Comparison of ENCODE assay signal across 8 mouse cellular contexts in genomic region chr9:103573994-103574750, GRCm38 (mm10).
A peak's percentile ranks its signal among the peaks of the same experiment; 100 is the strongest.
DNase-seq lines count a peak whose midpoint lies in the region; ATAC-seq and TF ChIP-seq lines count a peak whose summit lies in the region.
"Had no signal": no experiment of that assay in that cellular context is flagged by ENCODE, and none has a peak within 500 bp of the region (broad histone marks: within the 10 kb centered on the region; RNA-seq: fewer than 3 reads in every experiment).

No protein-coding gene starts in this region.

- H3K27ac ChIP-seq in forebrain, embryonic 11.5 days (ENCODE audit: low read depth, low read length) = no peak overlapping the region
- H3K27ac ChIP-seq in midbrain, embryonic 10.5 days (replicated peaks) = no peak overlapping the region
- H3K27ac ChIP-seq: liver, embryonic 14.5 days had no signal

- 1% methylated on average over 5 of the region's 5 CpGs for WGBS in forebrain, embryonic 11.5 days
- 4% methylated on average over 5 of the region's 5 CpGs for WGBS in midbrain, embryonic 10.5 days

- H3K36me3 ChIP-seq in forebrain, embryonic 11.5 days (ENCODE audit: control insufficient read depth, insufficient read depth, low read length) = no peaks in the 10 kb centered on the region
- no peaks in the 10 kb centered on the region for H3K36me3 ChIP-seq in midbrain, embryonic 10.5 days

- H3K9me3 ChIP-seq in forebrain, embryonic 11.5 days (ENCODE audit: control insufficient read depth, low read length) = no peaks in the 10 kb centered on the region
- H3K9me3 ChIP-seq in midbrain, embryonic 10.5 days (replicated peaks) = no peaks in the 10 kb centered on the region

- DNase-seq in Muller cell, postnatal 12 days (ENCODE audit: inconsistent ontology term) = peak; percentile 82
- DNase-seq in brain, embryonic 14.5 days (ENCODE audit: low read depth) = peak; percentile 92
- DNase-seq in forebrain, embryonic 11.5 days (ENCODE audit: low spot score) = peak; percentile 71
- DNase-seq in midbrain, embryonic 10.5 days (ENCODE audit: low spot score) = peak; percentile 53
- no peak for DNase-seq in adrenal gland, postnatal 25 days
- no peak for DNase-seq in liver
- no peak for DNase-seq in adrenal gland, postnatal 4 days (ENCODE audit: low spot score in 2 of 2)

- no peak for TF ChIP-seq POLR2A in brain, embryonic 14.5 days (IDR thresholded peaks at IDR 0.05; ENCODE audit: borderline replicate concordance, extremely low read depth, insufficient read depth, insufficient read length, poor library complexity, severe bottlenecking)

- H3K4me3 ChIP-seq in forebrain, embryonic 11.5 days (ENCODE audit: low read depth, low read length) = no peak overlapping the region
- no peak overlapping the region for H3K4me3 ChIP-seq in midbrain, embryonic 10.5 days

- peak; percentile 80 for ATAC-seq in forebrain, embryonic 11.5 days (replicated peaks; ENCODE audit: low FRiP score)

- H3K4me2 ChIP-seq in forebrain, embryonic 11.5 days (ENCODE audit: low read depth, low read length, severe bottlenecking) = no peak overlapping the region

- H3K9ac ChIP-seq in forebrain, embryonic 11.5 days (ENCODE audit: low read length) = no peak overlapping the region
- H3K9ac ChIP-seq: liver, embryonic 14.5 days had no signal

- no peaks in the 10 kb centered on the region; the same call in 1 of the 2 replicates for H3K27me3 ChIP-seq in forebrain, embryonic 11.5 days (ENCODE audit: control insufficient read depth, insufficient read depth, low read length)
- H3K27me3 ChIP-seq in midbrain, embryonic 10.5 days (ENCODE audit: low read depth, poor library complexity, severe bottlenecking) = peaks cover 60% of the 10 kb centered on the region

- TF ChIP-seq CTCF in brain, embryonic 14.5 days (IDR thresholded peaks at IDR 0.05; ENCODE audit: borderline replicate concordance, extremely low read depth, insufficient read depth, insufficient read length) = no peak

- H3K4me1 ChIP-seq in forebrain, embryonic 11.5 days (replicated peaks; ENCODE audit: control insufficient read depth, insufficient read depth, low read length) = peaks cover 10% of the 10 kb centered on the region
- H3K4me1 ChIP-seq in midbrain, embryonic 10.5 days = peaks cover 31% of the 10 kb centered on the region

Comparison
In these comparisons a context has a peak if more than half of its experiments do, and no peak if none do; other contexts are left out.
1. DNase-seq: peak in Muller cell, postnatal 12 days (single experiment), brain, embryonic 14.5 days (single experiment), forebrain, embryonic 11.5 days (single experiment) and midbrain, embryonic 10.5 days (single experiment); none in adrenal gland, postnatal 25 days (single experiment), liver (single experiment) and adrenal gland, postnatal 4 days (0 of 2).